Mouse (Mus musculus): ENCODE data around the gene Wfikkn1.

DNA sequence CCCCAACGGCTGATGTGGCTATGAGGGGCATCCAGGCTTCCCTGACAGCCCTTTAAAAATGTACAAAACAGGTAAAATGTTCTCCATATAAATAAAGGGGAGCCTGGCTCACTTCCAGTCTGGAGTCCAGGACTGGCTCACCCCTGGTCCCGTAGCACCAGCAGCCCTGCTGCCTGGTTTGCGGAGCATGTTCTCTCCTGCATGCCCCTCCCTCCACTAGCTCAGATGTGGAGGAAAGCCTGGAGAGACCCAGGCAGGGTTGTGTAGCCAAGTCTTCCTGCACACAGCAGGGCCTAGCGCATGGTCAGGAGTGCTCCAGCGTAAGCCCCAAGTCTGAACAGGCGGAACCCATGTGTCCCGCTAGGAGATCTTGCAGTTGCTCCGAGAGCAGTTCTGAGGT is 2.6 kb upstream of the Wfikkn1 start:
- TF ChIP-seq CTCF (IDR thresholded peaks at IDR 0.05; ENCODE audit: low read depth) (no peak), EP300 (IDR thresholded peaks at IDR 0.05; ENCODE audit: low read depth) (no peak)
